Mouse (Mus musculus) lung, embryonic 16.5 days (tissue): ENCODE measurements around the gene Dgkg. TPM values are rescaled to one million over a fixed set of nuclear protein-coding genes. Genes with fewer than 3 reads are reported as not detected.

ENCODE experiments used
- ATAC-seq: fragments of 200-750 bp; cut with Nextera tagmentation; 2 replicates; pipeline ENCODE4 v1.8.0; 2017; ENCODE audit warnings: low read depth, mild to moderate bottlenecking, moderate library complexity
- H3K27ac ChIP-seq: fragments of 300-500 bp; sonication (generic); 2 replicates; pipeline ENCODE4 v1.5.1; 2014; ENCODE audit warnings: mild to moderate bottlenecking, control low read depth, low read length
- H3K27me3 ChIP-seq: fragments of 300-500 bp; sonication (generic); 2 replicates; pipeline ENCODE4 v1.6.1; 2014; ENCODE audit warnings: low read depth, low read length, mixed read lengths; ENCODE audit not compliant: control insufficient read depth, insufficient read depth
- H3K36me3 ChIP-seq: fragments of 300-500 bp; sonication (generic); 2 replicates; pipeline ENCODE4 v1.6.1; 2014; ENCODE audit warnings: low read length; ENCODE audit not compliant: control insufficient read depth, insufficient read depth
- H3K4me1 ChIP-seq: fragments of 300-500 bp; sonication (generic); replicated peaks from 2 replicates; pipeline ENCODE4 v1.6.1; 2014; ENCODE audit warnings: low read length, mixed read lengths; ENCODE audit not compliant: control insufficient read depth, insufficient read depth
- H3K4me2 ChIP-seq: fragments of 300-500 bp; sonication (generic); 2 replicates; pipeline ENCODE4 v1.6.1; 2014; ENCODE audit warnings: low read depth, low read length, control low read depth
- H3K4me3 ChIP-seq: fragments of 300-500 bp; sonication (generic); 2 replicates; pipeline ENCODE4 v1.5.1; 2014; ENCODE audit warnings: mild to moderate bottlenecking, low read length, control low read depth
- H3K9ac ChIP-seq: fragments of 300-500 bp; sonication (generic); 2 replicates; pipeline ENCODE4 v1.6.1; 2014; ENCODE audit warnings: low read length, control low read depth
- H3K9me3 ChIP-seq: fragments of 300-500 bp; sonication (generic); 2 replicates; pipeline ENCODE4 v1.6.1; 2016; ENCODE audit warnings: low read length; ENCODE audit not compliant: control insufficient read depth
- WGBS: fragments of 180-500 bp; shearing (Covaris S2); extraction: QIAGEN DNeasy Blood & Tissue Kit; methylation state at CpG from one replicate; pipeline ENCODE4 v1.1.7; 2014; 5-methylcytosine and 5-hydroxymethylcytosine counted together
- polyA plus RNA-seq: library from polyadenylated mRNA; unstranded; fragments of >200 nt; fragmentation: Nextera tagmentation; extraction: Ambion mirVana; gene quantifications from 2 replicates; pipeline ENCODE4 v1.2.1, GENCODE M21; 2015

Gene Dgkg
- polyA plus RNA-seq, 1 experiment from 2014 or later, result 1.2 TPM

DNA sequence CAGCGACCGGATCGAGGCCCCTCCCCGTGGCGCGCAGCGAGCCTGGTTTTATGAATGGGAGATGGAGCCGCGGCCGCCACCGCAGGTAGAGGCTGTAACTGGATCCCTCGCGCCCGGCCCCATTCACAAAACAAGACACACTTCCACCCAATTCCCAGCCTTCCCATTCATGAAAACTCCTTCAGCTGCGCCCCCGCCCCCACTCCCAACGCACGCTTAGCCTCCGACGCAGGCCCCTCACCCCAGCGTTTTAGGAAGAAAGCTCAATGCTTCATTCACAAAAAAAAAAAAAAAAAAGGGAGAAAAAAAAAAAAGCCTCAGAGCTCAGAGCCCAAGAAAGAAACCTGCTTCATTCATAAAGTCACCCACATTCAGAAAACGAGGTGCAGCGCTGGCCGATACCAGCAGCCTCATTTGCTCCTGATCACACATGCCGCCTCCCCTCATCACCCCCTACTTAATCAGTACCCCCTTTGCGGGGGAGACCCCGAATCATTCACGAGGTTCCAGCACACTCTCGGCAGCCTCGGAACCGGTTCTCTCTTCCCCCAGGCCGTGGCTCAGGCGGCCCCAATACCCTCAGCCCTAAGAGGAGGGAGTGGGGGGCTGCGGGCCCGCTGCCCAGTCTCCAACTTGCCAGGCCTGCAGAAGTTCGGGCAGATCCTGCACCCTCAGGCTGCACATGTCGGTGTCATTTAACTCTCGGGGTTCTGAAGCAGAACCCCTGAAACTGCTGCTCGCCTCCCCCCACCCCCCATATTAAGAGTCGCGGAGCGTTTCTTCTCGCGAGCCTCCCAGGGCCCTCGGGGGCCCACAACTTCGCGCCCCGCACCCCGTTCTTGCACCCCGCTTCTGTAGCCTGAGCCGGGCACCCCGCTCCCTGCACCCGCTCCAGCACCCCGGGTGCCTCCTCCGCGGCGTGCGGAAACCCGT, 218.3 kb downstream of the Dgkg start:
- Histone ChIP-seq H3K4me1 (peaks cover 14% of the 10 kb centered on the region), H3K4me3 (peak overlapping the region; percentile 85), H3K9ac (peak overlapping the region; percentile 82), H3K9me3 (no peaks in the 10 kb centered on the region), H3K27ac (peak overlapping the region; percentile 82), H3K4me2 (peak overlapping the region; percentile 90), H3K36me3 (no peaks in the 10 kb centered on the region), H3K27me3 (no peaks in the 10 kb centered on the region)
- WGBS, result under 1% methylated on average over 59 of the region's 59 CpGs
- peak; percentile 9; the same call in 1 of the 2 replicates for ATAC-seq

DNA sequence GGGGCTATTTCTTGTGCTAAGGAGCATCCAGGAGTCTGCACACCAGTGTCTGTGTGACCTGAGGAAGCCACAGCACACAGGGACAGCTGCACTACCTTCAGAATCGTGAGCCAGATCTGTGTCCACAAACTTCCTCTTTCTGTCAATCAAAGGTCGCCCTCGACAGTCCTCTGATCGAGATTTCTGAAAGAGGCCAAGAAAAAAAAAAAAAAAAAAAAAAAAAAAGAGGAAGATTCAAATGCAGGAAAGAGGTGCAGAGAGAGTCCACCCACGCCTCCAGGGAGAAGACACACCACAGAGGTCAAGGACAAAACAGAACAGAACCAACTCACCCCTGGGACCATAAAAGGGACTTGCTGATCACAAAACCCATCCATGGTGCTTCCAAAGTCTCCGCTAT, 220.9 kb downstream of the Dgkg start:
- H3K4me2 ChIP-seq, result peak overlapping the region; percentile 46
- ATAC-seq, result no peak
- H3K9ac ChIP-seq, result peak overlapping the region; percentile 53

DNA sequence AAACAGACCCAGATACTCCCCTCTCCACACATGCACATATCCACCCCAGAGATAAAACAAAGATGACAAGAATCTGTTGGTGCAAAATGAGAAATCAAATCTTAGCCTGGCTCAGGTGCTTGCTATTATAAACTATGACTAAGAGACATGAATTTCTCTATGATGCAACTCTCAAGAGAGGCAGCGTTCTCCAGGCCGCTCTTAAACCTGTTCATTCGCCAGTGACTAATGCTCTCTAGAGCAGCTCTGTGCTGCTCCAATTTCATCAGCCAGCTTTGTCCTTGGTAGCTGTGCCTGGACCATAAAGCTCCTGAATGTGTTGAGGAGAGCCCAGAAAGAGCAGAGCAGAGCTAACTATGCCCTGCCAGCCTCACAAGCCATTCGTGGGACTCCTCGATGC, 222.5 kb downstream of the Dgkg start:
- Histone ChIP-seq H3K4me2 (peak overlapping the region; percentile 45), H3K27me3 (no peaks in the 10 kb centered on the region), H3K9ac (peak overlapping the region; percentile 53), H3K36me3 (no peaks in the 10 kb centered on the region; the same call in 1 of the 2 replicates), H3K4me3 (peak overlapping the region; percentile 31), H3K4me1 (peaks cover 20% of the 10 kb centered on the region), H3K9me3 (no peaks in the 10 kb centered on the region), H3K27ac (peak overlapping the region; percentile 80)
- no peak for ATAC-seq
- 60% methylated on average over 5 of the region's 5 CpGs for WGBS

More for the DNA sequence above, 220.9 kb downstream of the Dgkg start:
- H3K4me1 ChIP-seq, result peaks cover 13% of the 10 kb centered on the region
- no peaks in the 10 kb centered on the region for H3K9me3 ChIP-seq
- H3K27ac ChIP-seq, result no peak overlapping the region
- no peaks in the 10 kb centered on the region; the same call in 1 of the 2 replicates for H3K36me3 ChIP-seq
- WGBS, result 40% methylated on average over 6 of the region's 6 CpGs
- no peaks in the 10 kb centered on the region for H3K27me3 ChIP-seq
- H3K4me3 ChIP-seq, result peak overlapping the region; percentile 36

- no peaks in the 10 kb centered on the region for H3K9me3 ChIP-seq
- H3K4me1 ChIP-seq, result peaks cover 26% of the 10 kb centered on the region
- H3K27me3 ChIP-seq, result no peaks in the 10 kb centered on the region
- 22% methylated on average over 12 of the region's 12 CpGs for WGBS
- H3K36me3 ChIP-seq, result no peaks in the 10 kb centered on the region; the same call in 1 of the 2 replicates
- H3K4me2 ChIP-seq, result peak overlapping the region; percentile 45
- peak overlapping the region; percentile 80 for H3K27ac ChIP-seq
- peak overlapping the region; percentile 53 for H3K9ac ChIP-seq
- ATAC-seq, result no peak
- peak overlapping the region; percentile 31 for H3K4me3 ChIP-seq
These were observed 223.1 kb downstream of the Dgkg start for GRCm38 (mm10) chr16:22433944-22434343.

- WGBS, result 53% methylated on average over 12 of the region's 12 CpGs
- Histone ChIP-seq H3K36me3 (no peaks in the 10 kb centered on the region; the same call in 1 of the 2 replicates), H3K4me3 (no peak overlapping the region), H3K9me3 (no peaks in the 10 kb centered on the region), H3K4me1 (peaks cover 33% of the 10 kb centered on the region), H3K27ac (no peak overlapping the region), H3K9ac (no peak overlapping the region), H3K27me3 (no peaks in the 10 kb centered on the region), H3K4me2 (no peak overlapping the region)
- no peak for ATAC-seq
These were observed 225.2 kb downstream of the Dgkg start for GRCm38 (mm10) chr16:22431773-22432172.

GRCm38 (mm10) chr16:22431335-22431734, 225.7 kb downstream of the Dgkg start:
- WGBS, result 52% methylated on average over 2 of the region's 2 CpGs
- no peaks in the 10 kb centered on the region; the same call in 1 of the 2 replicates for H3K36me3 ChIP-seq
- no peaks in the 10 kb centered on the region for H3K9me3 ChIP-seq
- ATAC-seq, result no peak
- H3K27me3 ChIP-seq, result no peaks in the 10 kb centered on the region
- peak overlapping the region; percentile 76 for H3K27ac ChIP-seq
- H3K4me2 ChIP-seq, result no peak overlapping the region
- no peak overlapping the region for H3K9ac ChIP-seq
- peaks cover 33% of the 10 kb centered on the region for H3K4me1 ChIP-seq
- no peak overlapping the region for H3K4me3 ChIP-seq

GRCm38 (mm10) chr16:22430211-22430951, 226.6 kb downstream of the Dgkg start:
- Histone ChIP-seq H3K4me1 (peaks cover 33% of the 10 kb centered on the region), H3K36me3 (peaks cover 4% of the 10 kb centered on the region; the same call in 1 of the 2 replicates), H3K4me2 (peak overlapping the region; percentile 21; the same call in 1 of the 2 replicates), H3K27ac (peak overlapping the region; percentile 76), H3K9me3 (no peaks in the 10 kb centered on the region), H3K27me3 (no peaks in the 10 kb centered on the region), H3K4me3 (no peak overlapping the region), H3K9ac (peak overlapping the region; percentile 36)
- ATAC-seq, result no peak
- 38% methylated on average over 16 of the region's 16 CpGs for WGBS

DNA sequence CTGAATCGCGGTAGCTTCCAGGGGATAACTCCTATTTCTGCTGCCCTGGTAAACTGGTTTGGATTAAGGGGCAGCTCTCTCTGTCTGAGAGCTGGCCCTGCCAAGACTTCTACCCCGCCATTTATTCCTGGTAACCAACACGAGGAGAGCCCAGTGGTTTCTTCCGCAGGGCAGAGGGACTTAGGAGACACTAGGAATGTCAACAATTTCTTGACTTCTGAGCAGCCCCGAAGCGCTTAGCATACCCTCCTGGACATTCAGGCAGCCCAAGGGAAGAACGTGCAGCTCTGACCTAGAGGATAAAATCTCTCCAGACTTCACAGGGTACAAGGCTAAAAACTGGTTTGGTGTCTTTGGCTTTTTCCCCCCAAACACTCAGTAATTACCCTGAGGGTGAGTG, 227.6 kb downstream of the Dgkg start:
- Histone ChIP-seq H3K36me3 (peaks cover 8% of the 10 kb centered on the region), H3K9me3 (no peaks in the 10 kb centered on the region), H3K27me3 (no peaks in the 10 kb centered on the region), H3K9ac (0 out of 2 replicates have a peak overlapping the region, but pooled peaks have one; percentile 17), H3K27ac (peak overlapping the region; percentile 76), H3K4me2 (peak overlapping the region; percentile 42), H3K4me3 (peak overlapping the region; percentile 16; the same call in 1 of the 2 replicates), H3K4me1 (peaks cover 29% of the 10 kb centered on the region)
- WGBS, result 12% methylated on average over 8 of the region's 8 CpGs
- ATAC-seq, result peak; percentile 18; the same call in 1 of the 2 replicates
